Mouse (Mus musculus) megakaryocyte, embryonic 14.5 days (primary cell): ENCODE measurements around the gene Apon.

Source experiments
- FLI1 ChIP-seq: IDR thresholded peaks from 2 replicates; pipeline ENCODE4 v1.6.1; 2012; ENCODE audit warnings: low read length, inconsistent platforms, mixed read lengths
- GATA1 ChIP-seq: IDR thresholded peaks from 3 replicates; pipeline ENCODE4 v1.6.1; 2012; ENCODE audit warnings: mixed read lengths, low read length, inconsistent platforms, borderline replicate concordance

GRCm38 (mm10) chr10:128256328-128256727 is 2.4 kb downstream of the Apon start:
- TF ChIP-seq GATA1 (no peak), FLI1 (no peak)
